Mouse (Mus musculus) liver, embryonic 16.5 days (tissue): ENCODE data around the gene Lepr. TPM values are rescaled to one million over a fixed set of nuclear protein-coding genes. Genes with fewer than 3 reads are reported as not detected.

Source experiments
- ATAC-seq: fragments of 200-750 bp; cut with Nextera tagmentation; 2 replicates; pipeline ENCODE4 v1.8.0; 2017; ENCODE audit warnings: low read depth, mild to moderate bottlenecking, moderate number of reproducible peaks, moderate library complexity
- H3K27ac ChIP-seq: fragments of 300-500 bp; sonication (generic); 2 replicates; pipeline ENCODE4 v1.5.1; 2014; ENCODE audit warnings: mild to moderate bottlenecking, low read length
- H3K27me3 ChIP-seq: fragments of 300-500 bp; sonication (generic); 2 replicates; pipeline ENCODE4 v1.6.1; 2014; ENCODE audit warnings: low read depth, low read length, mixed read lengths; ENCODE audit not compliant: control insufficient read depth, insufficient read depth
- H3K36me3 ChIP-seq: fragments of 300-500 bp; sonication (generic); 2 replicates; pipeline ENCODE4 v1.6.1; 2014; ENCODE audit warnings: mild to moderate bottlenecking; ENCODE audit not compliant: control insufficient read depth, insufficient read depth
- H3K4me1 ChIP-seq: fragments of 300-500 bp; sonication (generic); 2 replicates; pipeline ENCODE4 v1.6.1; 2014; ENCODE audit warnings: low read depth, low read length, mixed read lengths; ENCODE audit not compliant: control insufficient read depth
- H3K4me2 ChIP-seq: fragments of 300-500 bp; sonication (generic); 2 replicates; pipeline ENCODE4 v1.6.1; 2014; ENCODE audit warnings: low read depth, low read length, mixed read lengths
- H3K4me3 ChIP-seq: fragments of 300-500 bp; sonication (generic); 2 replicates; pipeline ENCODE4 v1.5.1; 2014; ENCODE audit warnings: low read depth, mild to moderate bottlenecking, low read length
- H3K9ac ChIP-seq: fragments of 300-500 bp; sonication (generic); 2 replicates; pipeline ENCODE4 v1.6.1; 2014; ENCODE audit warnings: low read depth, low read length
- H3K9me3 ChIP-seq: fragments of 300-500 bp; sonication (generic); replicated peaks from 2 replicates; pipeline ENCODE4 v1.6.1; 2016; ENCODE audit warnings: low read length; ENCODE audit not compliant: control insufficient read depth
- WGBS: fragments of 180-500 bp; shearing (Covaris S2); extraction: QIAGEN DNeasy Blood & Tissue Kit; methylation state at CpG from one replicate; pipeline ENCODE4 v1.1.7; 2014; ENCODE audit not compliant: insufficient replicate concordance; 5-methylcytosine and 5-hydroxymethylcytosine counted together
- polyA plus RNA-seq: library from polyadenylated mRNA; unstranded; fragments of >200 nt; fragmentation: Nextera tagmentation; extraction: Ambion mirVana; gene quantifications from 2 replicates; pipeline ENCODE4 v1.2.1, GENCODE M21; 2015

The Lepr gene
- polyA plus RNA-seq, 1 experiment from 2014 or later = 1.5 TPM

DNA sequence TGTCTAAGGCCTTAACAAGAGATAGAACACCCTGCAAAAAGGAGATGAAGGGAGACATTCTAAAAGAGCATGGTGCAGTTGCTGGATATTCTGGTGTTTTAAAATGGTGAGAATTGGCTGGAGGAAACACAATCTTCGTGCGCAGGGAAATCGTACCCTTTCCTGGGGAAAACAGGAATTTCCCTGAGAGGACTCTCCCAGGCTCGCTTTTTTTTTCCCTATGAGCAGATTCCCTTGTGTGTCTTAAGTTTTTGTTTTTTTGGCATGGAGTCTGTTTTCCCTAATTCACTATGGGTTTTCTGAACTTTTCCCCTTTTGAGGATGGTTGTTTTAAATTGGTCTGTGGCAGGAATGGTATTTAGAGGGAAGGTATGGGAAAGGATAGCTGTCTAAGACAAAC is 28.0 kb upstream of the Lepr start:
- Histone ChIP-seq H3K4me1 (no peaks in the 10 kb centered on the region), H3K36me3 (no peaks in the 10 kb centered on the region), H3K27me3 (no peaks in the 10 kb centered on the region), H3K4me3 (no peak overlapping the region), H3K9ac (no peak overlapping the region), H3K9me3 (no peaks in the 10 kb centered on the region), H3K4me2 (no peak overlapping the region), H3K27ac (no peak overlapping the region)
- WGBS = 68% methylated on average over 4 of the region's 4 CpGs
- ATAC-seq = no peak

DNA sequence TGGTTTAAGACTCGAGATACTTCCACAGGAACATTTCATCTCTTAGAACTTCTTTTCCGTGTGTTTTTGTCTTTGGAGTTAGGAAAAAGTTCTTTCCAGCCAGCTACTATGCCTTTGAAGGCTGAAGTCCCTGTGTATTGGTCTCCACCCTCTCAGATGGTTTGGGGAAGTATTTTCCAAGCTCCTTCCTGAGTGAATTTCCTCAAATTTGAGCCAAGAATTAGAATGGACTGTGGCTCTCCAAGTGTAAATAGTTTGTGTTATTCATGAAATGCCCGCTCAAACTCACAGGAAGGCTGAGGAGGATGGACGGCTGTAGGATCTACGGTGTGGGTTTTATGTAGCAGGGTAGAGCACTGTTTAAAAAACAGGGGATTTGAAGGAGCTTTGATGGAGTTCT is 27.6 kb upstream of the Lepr start:
- H3K36me3 ChIP-seq = no peaks in the 10 kb centered on the region
- ATAC-seq = no peak
- WGBS = 59% methylated on average over 5 of the region's 5 CpGs
- H3K9me3 ChIP-seq = no peaks in the 10 kb centered on the region
- no peaks in the 10 kb centered on the region for H3K4me1 ChIP-seq
- H3K27ac ChIP-seq = no peak overlapping the region
- H3K4me3 ChIP-seq = no peak overlapping the region
- H3K9ac ChIP-seq = no peak overlapping the region
- H3K4me2 ChIP-seq = no peak overlapping the region
- H3K27me3 ChIP-seq = no peaks in the 10 kb centered on the region

DNA sequence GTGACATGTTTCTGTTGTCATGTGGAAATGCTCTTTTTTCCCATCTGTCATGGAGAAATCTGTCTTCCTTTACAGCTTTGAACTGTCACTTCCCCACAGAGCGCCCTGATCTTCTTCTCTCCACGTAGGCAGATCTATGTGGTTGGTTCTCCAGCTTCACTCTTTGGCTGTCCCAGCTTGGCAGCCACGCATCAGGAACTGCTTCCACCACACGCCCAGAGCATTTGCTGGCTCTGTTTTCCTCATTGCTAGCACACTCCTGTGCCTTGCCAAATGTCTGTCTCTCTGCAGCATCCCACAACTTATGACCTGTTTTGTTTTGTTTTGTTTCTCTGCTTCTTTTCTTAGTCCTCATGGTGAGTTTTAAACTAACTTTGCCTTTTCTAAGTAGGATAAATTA is 24.3 kb upstream of the Lepr start:
- Histone ChIP-seq H3K9me3 (no peaks in the 10 kb centered on the region), H3K4me1 (no peaks in the 10 kb centered on the region), H3K9ac (no peak overlapping the region), H3K36me3 (no peaks in the 10 kb centered on the region), H3K27ac (no peak overlapping the region), H3K27me3 (no peaks in the 10 kb centered on the region), H3K4me2 (no peak overlapping the region), H3K4me3 (no peak overlapping the region)
- ATAC-seq = no peak
- WGBS = 59% methylated on average over 4 of the region's 4 CpGs

GRCm38 (mm10) chr4:101694529-101694928 is 22.7 kb upstream of the Lepr start:
- no peak for ATAC-seq
- WGBS = 37% methylated on average over 6 of the region's 6 CpGs

GRCm38 (mm10) chr4:101697236-101697635 is 20.0 kb upstream of the Lepr start:
- Histone ChIP-seq H3K9ac (no peak overlapping the region), H3K27me3 (no peaks in the 10 kb centered on the region), H3K9me3 (no peaks in the 10 kb centered on the region), H3K27ac (no peak overlapping the region), H3K4me1 (no peaks in the 10 kb centered on the region), H3K4me2 (no peak overlapping the region), H3K4me3 (no peak overlapping the region), H3K36me3 (no peaks in the 10 kb centered on the region)
- no peak for ATAC-seq
- 54% methylated on average over 3 of the region's 3 CpGs for WGBS

More at GRCm38 (mm10) chr4:101694529-101694928, 22.7 kb upstream of the Lepr start:
- Histone ChIP-seq H3K9me3 (no peaks in the 10 kb centered on the region), H3K4me2 (no peak overlapping the region), H3K9ac (no peak overlapping the region), H3K4me3 (no peak overlapping the region), H3K36me3 (no peaks in the 10 kb centered on the region), H3K27me3 (no peaks in the 10 kb centered on the region), H3K4me1 (no peaks in the 10 kb centered on the region), H3K27ac (no peak overlapping the region)

DNA sequence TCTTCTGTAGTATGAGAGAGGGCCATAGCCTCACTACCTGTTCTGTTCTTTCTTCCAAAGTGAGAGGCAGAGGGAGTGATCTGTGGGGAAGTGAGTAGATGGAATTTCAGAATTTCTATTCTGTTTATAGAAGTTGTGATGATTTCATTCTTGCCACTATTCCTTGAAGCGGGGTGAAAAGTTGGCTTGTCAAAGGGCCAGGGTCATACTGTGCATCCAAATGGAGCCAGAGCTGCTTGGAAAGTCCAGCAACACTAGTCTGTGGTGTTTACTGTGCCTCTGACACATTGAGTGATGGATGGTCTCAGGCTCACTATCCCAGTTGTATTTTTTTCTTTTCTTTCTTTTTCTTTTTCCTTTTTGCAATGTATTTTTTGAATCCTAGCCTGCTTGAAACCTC is 17.8 kb upstream of the Lepr start:
- no peak overlapping the region for H3K9ac ChIP-seq
- H3K9me3 ChIP-seq = no peaks in the 10 kb centered on the region
- no peaks in the 10 kb centered on the region for H3K27me3 ChIP-seq
- H3K4me1 ChIP-seq = no peaks in the 10 kb centered on the region
- H3K27ac ChIP-seq = no peak overlapping the region
- 65% methylated on average over 1 of the region's 1 CpGs for WGBS
- ATAC-seq = no peak
- H3K4me3 ChIP-seq = no peak overlapping the region
- H3K36me3 ChIP-seq = no peaks in the 10 kb centered on the region
- H3K4me2 ChIP-seq = no peak overlapping the region

GRCm38 (mm10) chr4:101700892-101701640 is 16.1 kb upstream of the Lepr start:
- Histone ChIP-seq H3K27ac (no peak overlapping the region), H3K9me3 (no peaks in the 10 kb centered on the region), H3K27me3 (no peaks in the 10 kb centered on the region), H3K4me3 (no peak overlapping the region), H3K4me2 (no peak overlapping the region), H3K9ac (no peak overlapping the region), H3K4me1 (no peaks in the 10 kb centered on the region), H3K36me3 (no peaks in the 10 kb centered on the region)
- ATAC-seq = no peak
- WGBS = 69% methylated on average over 14 of the region's 14 CpGs

- Histone ChIP-seq H3K4me2 (no peak overlapping the region), H3K27me3 (no peaks in the 10 kb centered on the region), H3K9me3 (no peaks in the 10 kb centered on the region), H3K36me3 (no peaks in the 10 kb centered on the region), H3K9ac (no peak overlapping the region), H3K27ac (no peak overlapping the region), H3K4me3 (no peak overlapping the region), H3K4me1 (no peaks in the 10 kb centered on the region)
- ATAC-seq = no peak
- 69% methylated on average over 9 of the region's 9 CpGs for whole genome bisulfite sequencing
Measured at GRCm38 (mm10) chr4:101705325-101705724, 11.9 kb upstream of the Lepr start.

- Histone ChIP-seq H3K36me3 (no peaks in the 10 kb centered on the region), H3K4me1 (no peaks in the 10 kb centered on the region), H3K4me2 (no peak overlapping the region), H3K9me3 (no peaks in the 10 kb centered on the region), H3K9ac (no peak overlapping the region), H3K27ac (no peak overlapping the region), H3K27me3 (no peaks in the 10 kb centered on the region), H3K4me3 (no peak overlapping the region)
- ATAC-seq = no peak
- 56% methylated on average over 2 of the region's 2 CpGs for WGBS
Measured at GRCm38 (mm10) chr4:101707234-101707633, 10.0 kb upstream of the Lepr start.
